Mouse (Mus musculus) erythroblast, embryonic 14.5 days (primary cell): Measurements from ENCODE around the gene Calcoco1. TPM values are rescaled to one million over a fixed set of nuclear protein-coding genes. Genes with fewer than 3 reads are reported as not detected.

Experiments used
- H3K27me3 ChIP-seq: 2 replicates; pipeline ENCODE4 v1.6.1; 2012; ENCODE audit warnings: inconsistent platforms; ENCODE audit not compliant: control insufficient read depth
- H3K36me3 ChIP-seq: 2 replicates; pipeline ENCODE4 v1.6.1; 2012; ENCODE audit warnings: mild to moderate bottlenecking, inconsistent platforms; ENCODE audit not compliant: control insufficient read depth
- H3K4me1 ChIP-seq: 2 replicates; pipeline ENCODE4 v1.6.1; 2012; ENCODE audit warnings: inconsistent platforms; ENCODE audit not compliant: control insufficient read depth
- H3K4me3 ChIP-seq: replicated peaks from 2 replicates; pipeline ENCODE3; 2012; ENCODE audit warnings: moderate library complexity, mild to moderate bottlenecking, inconsistent platforms
- H3K9me3 ChIP-seq: 2 replicates; pipeline ENCODE4 v1.6.1; 2012; ENCODE audit warnings: low read length, inconsistent platforms, mixed read lengths; ENCODE audit not compliant: control insufficient read depth
- GATA1 ChIP-seq: IDR thresholded peaks from 2 replicates; pipeline ENCODE4 v1.6.1; 2012; ENCODE audit warnings: low read length, inconsistent platforms, mixed read lengths
- TAL1 ChIP-seq: IDR thresholded peaks from 3 replicates; pipeline ENCODE4 v1.6.1; 2012; ENCODE audit warnings: low read length, inconsistent platforms, mixed read lengths
- polyA plus RNA-seq: library from polyadenylated mRNA; stranded (reverse); fragments of >175 nt; gene quantifications from 2 replicates; pipeline ENCODE4 v1.2.3, GENCODE M21; 2012

The Calcoco1 gene
- polyA plus RNA-seq, 1 experiment: 9.5 TPM

DNA sequence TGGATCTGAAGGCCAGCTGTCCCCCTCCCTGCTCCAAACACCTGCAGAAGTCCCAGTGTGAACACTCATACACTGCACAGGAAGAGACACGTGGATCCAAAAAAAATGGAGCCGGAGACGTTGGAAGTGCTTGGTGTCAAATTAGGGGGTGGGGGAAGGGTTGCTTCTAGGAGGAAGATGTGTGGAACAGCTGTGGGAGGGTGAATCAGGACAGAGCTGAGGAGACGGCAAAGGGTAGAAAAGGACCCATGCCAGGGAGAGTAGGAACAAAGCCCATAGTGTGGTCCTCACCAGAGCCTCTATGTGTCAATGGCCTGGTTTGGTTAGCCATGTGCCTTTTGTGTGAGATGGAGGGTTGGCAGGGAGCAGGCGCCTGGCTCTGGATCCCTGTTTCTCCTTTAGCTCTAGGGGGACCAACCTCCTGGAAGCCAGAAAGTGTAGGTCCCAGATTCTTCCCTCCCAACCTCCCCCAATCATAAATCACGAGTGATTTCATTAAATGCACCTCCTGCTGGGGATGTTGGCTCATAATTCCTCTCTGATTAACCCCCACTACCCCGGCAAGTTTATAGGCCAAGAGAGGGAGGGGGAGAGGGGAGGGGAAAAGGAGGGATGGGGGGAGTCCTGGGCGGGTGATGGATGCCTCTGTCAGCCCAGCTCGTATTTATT, 16.6 kb downstream of the Calcoco1 start:
- peaks cover 20% of the 10 kb centered on the region for H3K36me3 ChIP-seq
- H3K9me3 ChIP-seq: no peaks in the 10 kb centered on the region
- H3K4me3 ChIP-seq: no peak overlapping the region
- no peaks in the 10 kb centered on the region for H3K4me1 ChIP-seq
- H3K27me3 ChIP-seq: peaks cover 2% of the 10 kb centered on the region
- no peak for TF ChIP-seq GATA1
- TF ChIP-seq TAL1: no peak

DNA sequence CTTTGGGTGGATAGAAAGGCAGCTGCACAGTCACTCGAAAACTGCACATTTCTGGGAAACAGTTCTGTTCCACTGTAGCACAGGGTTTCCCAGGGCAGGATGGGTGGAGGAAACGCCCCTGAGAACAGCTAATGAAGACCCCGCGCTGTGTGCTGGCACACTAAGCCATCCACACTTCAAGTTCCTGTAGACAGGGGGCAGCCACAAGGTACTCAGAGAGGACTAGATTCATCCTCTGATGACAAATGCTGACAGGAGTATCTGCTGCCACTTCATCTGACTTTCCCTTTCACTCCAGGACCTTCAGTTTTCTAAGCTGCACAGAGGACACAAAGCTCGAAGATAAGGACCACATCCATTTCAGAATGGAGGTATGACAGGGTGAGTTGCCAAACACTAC, 17.2 kb downstream of the Calcoco1 start:
- Histone ChIP-seq H3K4me3 (no peak overlapping the region), H3K4me1 (no peaks in the 10 kb centered on the region), H3K9me3 (no peaks in the 10 kb centered on the region), H3K27me3 (peaks cover 4% of the 10 kb centered on the region), H3K36me3 (peaks cover 17% of the 10 kb centered on the region)
- TF ChIP-seq GATA1 (no peak), TAL1 (no peak)

- Histone ChIP-seq H3K27me3 (peaks cover 18% of the 10 kb centered on the region), H3K36me3 (peaks cover 1% of the 10 kb centered on the region; the same call in 1 of the 2 replicates), H3K4me3 (no peak overlapping the region), H3K4me1 (no peaks in the 10 kb centered on the region), H3K9me3 (no peaks in the 10 kb centered on the region)
- no peak for TF ChIP-seq GATA1
- no peak for TF ChIP-seq TAL1
These were observed 19.0 kb downstream of the Calcoco1 start for GRCm38 (mm10) chr15:102702972-102703371.

- no peaks in the 10 kb centered on the region for H3K4me1 ChIP-seq
- TF ChIP-seq TAL1 (no peak), GATA1 (no peak)
- peaks cover 62% of the 10 kb centered on the region for H3K27me3 ChIP-seq
- H3K4me3 ChIP-seq: no peak overlapping the region
- H3K36me3 ChIP-seq: no peaks in the 10 kb centered on the region
- H3K9me3 ChIP-seq: no peaks in the 10 kb centered on the region
These were observed 23.8 kb downstream of the Calcoco1 start for GRCm38 (mm10) chr15:102698193-102698592.

DNA sequence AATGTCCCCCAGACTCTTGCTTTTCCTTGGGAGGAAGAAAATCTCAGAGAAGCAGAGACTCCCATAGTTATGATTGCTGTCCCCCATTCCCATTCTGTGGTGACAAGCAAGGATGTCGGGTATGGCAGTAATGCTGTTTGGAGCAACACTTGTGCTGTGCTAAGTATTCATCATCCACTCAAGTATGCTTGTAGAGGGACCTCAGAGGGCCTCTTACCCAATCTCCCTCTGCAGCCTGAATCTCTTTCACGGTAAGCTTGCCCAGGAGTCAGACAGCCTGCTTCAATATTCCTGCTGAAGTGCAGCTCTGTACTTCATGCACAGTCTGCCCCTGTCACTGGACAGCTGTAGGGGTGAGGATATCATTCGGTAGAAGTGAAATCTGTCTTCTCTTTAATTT, 25.1 kb downstream of the Calcoco1 start:
- H3K27me3 ChIP-seq: peaks cover 75% of the 10 kb centered on the region
- H3K9me3 ChIP-seq: peaks cover 2% of the 10 kb centered on the region; the same call in 1 of the 2 replicates
- H3K4me1 ChIP-seq: no peaks in the 10 kb centered on the region; the same call in none of the 2 replicates
- no peak for TF ChIP-seq GATA1
- no peak for TF ChIP-seq TAL1
- H3K36me3 ChIP-seq: no peaks in the 10 kb centered on the region
- H3K4me3 ChIP-seq: no peak overlapping the region

DNA sequence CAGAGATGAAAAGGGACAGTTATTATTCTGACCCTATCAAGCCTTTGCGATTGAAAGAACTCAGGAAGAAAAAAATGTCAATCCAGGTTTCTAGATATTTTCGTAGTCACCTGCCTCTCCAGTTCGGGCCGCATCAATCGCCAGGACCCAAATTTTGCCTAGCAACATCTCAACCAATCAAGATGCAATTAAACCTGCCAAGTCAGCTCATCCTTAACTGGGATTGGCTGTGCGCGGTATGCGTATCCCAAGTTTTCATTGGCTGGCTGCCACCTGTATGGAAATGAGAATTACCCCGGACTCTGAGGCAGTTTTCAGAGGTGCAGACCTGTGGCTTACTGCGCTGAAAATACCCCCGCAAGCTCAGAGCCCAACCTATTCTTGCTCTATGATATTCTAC, 28.4 kb downstream of the Calcoco1 start:
- TF ChIP-seq GATA1 (no peak), TAL1 (no peak)
- H3K4me3 ChIP-seq: no peak overlapping the region
- no peaks in the 10 kb centered on the region for H3K36me3 ChIP-seq
- peaks cover 88% of the 10 kb centered on the region for H3K27me3 ChIP-seq
- H3K9me3 ChIP-seq: peaks cover 2% of the 10 kb centered on the region; the same call in 1 of the 2 replicates
- H3K4me1 ChIP-seq: no peaks in the 10 kb centered on the region; the same call in none of the 2 replicates

- peaks cover 86% of the 10 kb centered on the region for H3K27me3 ChIP-seq
- no peaks in the 10 kb centered on the region; the same call in none of the 2 replicates for H3K4me1 ChIP-seq
- no peak for TF ChIP-seq TAL1
- TF ChIP-seq GATA1: no peak
- no peak overlapping the region for H3K4me3 ChIP-seq
- H3K9me3 ChIP-seq: peaks cover 2% of the 10 kb centered on the region; the same call in 1 of the 2 replicates
- no peaks in the 10 kb centered on the region for H3K36me3 ChIP-seq
These were observed 29.0 kb downstream of the Calcoco1 start for GRCm38 (mm10) chr15:102692991-102693411.

DNA sequence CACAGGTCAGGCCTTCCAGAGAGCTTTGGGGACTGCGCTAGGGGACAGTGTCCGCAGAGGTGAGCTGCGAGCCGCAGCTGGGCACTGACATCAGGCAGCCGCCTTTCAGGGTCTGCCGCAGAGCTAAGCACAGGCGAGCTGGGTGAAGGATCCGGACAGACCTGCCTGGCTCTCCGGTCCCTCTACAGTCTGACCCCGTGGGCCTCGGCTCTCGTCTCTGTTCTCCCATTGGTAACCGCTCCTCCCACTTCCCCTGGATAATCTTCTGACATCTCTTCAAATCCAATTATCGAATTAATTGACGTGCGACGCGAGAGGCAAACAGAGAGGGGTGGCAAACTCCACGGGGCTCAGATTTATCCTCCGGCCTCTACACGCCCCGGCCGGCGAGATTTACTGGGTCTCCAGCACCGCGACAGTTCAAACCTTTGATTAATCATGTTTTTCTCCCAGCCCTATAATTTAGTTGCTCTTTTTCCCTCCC, 29.6 kb downstream of the Calcoco1 start:
- Histone ChIP-seq H3K36me3 (no peaks in the 10 kb centered on the region), H3K9me3 (peaks cover 2% of the 10 kb centered on the region; the same call in 1 of the 2 replicates), H3K4me3 (no peak overlapping the region), H3K4me1 (no peaks in the 10 kb centered on the region; the same call in none of the 2 replicates), H3K27me3 (peaks cover 89% of the 10 kb centered on the region)
- TF ChIP-seq GATA1 (no peak), TAL1 (no peak)

DNA sequence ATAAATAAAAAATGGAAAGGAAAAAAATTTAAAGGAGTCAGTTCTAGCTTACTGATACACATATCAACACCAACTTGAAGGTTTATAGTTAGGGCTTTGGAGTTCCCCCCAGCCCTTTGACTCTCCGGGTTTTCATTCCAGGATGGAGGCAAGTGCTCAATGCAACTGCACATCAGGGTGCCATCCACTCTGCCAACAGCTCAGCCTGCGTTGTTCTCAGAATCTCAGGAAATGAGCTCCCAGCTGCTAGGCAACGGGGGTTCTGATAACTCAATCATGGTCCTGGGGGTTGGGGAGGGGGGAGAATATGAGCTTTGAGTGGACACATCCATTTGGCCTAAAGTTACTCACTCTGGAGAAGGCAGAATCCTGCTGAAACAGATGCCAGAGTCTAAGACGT, 36.2 kb downstream of the Calcoco1 start:
- H3K27me3 ChIP-seq: peaks cover 60% of the 10 kb centered on the region
- H3K4me1 ChIP-seq: no peaks in the 10 kb centered on the region
- TF ChIP-seq GATA1 (no peak), TAL1 (no peak)
- H3K4me3 ChIP-seq: no peak overlapping the region
- no peaks in the 10 kb centered on the region for H3K9me3 ChIP-seq
- no peaks in the 10 kb centered on the region for H3K36me3 ChIP-seq

- H3K9me3 ChIP-seq: no peaks in the 10 kb centered on the region
- no peak for TF ChIP-seq TAL1
- TF ChIP-seq GATA1: no peak
- no peaks in the 10 kb centered on the region for H3K4me1 ChIP-seq
- no peaks in the 10 kb centered on the region for H3K36me3 ChIP-seq
- peaks cover 50% of the 10 kb centered on the region for H3K27me3 ChIP-seq
- H3K4me3 ChIP-seq: no peak overlapping the region
These were observed 38.3 kb downstream of the Calcoco1 start for GRCm38 (mm10) chr15:102683670-102684069.
